Mouse (Mus musculus): ENCODE measurements at regions not wholly inside any gene's neighbourhood (a gene's known extent, or its start where the extent isn't known, plus 50 kb on each side); places are given as distances from the start of the nearest gene placed in this dataset.

DNA sequence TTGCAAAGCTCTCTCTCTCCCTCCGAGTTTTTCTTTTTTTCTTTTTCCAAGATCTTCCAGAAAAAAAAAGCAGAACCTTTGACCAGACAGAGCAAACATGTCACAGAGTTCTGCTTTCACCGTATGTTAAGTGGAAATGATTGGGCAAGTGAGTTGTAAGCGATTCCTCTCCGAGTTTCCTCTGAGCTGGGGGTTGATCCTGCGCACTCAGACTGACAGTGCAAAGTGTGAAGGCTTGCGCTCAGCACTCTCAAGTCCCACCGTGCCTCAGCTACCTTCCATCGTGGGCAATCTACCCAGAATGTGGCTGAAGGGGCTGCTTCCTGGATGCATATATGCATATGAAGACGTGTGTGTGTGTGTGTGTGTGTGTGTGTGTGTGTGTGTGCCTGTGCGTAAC, 164.3 kb upstream of the Ado start:
- TF ChIP-seq CTCF (IDR thresholded peaks at IDR 0.05; ENCODE audit: low read depth): no peak
- TF ChIP-seq EP300 (IDR thresholded peaks at IDR 0.05; ENCODE audit: low read depth): no peak
